Comparison of ENCODE assay signal across 15 mouse cellular contexts in genomic region chr2:113529244-113529643, GRCm38 (mm10).
"Had no signal": no experiment of that assay in that cellular context is flagged by ENCODE, and none has a peak within 500 bp of the region (broad histone marks: within the 10 kb centered on the region; RNA-seq: fewer than 3 reads in every experiment).

No protein-coding gene starts in this region.

- H3K9ac ChIP-seq: neural tube, embryonic 15.5 days; stomach, embryonic 15.5 days had no signal

- H3K27me3 ChIP-seq: neural tube, embryonic 15.5 days; stomach, embryonic 15.5 days had no signal

- H3K36me3 ChIP-seq: neural tube, embryonic 15.5 days; stomach, embryonic 15.5 days had no signal

- H3K9me3 ChIP-seq: neural tube, embryonic 15.5 days; stomach, embryonic 15.5 days had no signal

- DNase-seq: retina, postnatal 1 day; right cerebral cortex, adult 18-20 months; right cerebral cortex, postnatal 14 days; right cerebral cortex, postnatal 25 days; right cerebral cortex, postnatal 4 days; spleen, adult 18-20 months; thymus, adult 18-20 months; thymus, adult 2 months; thymus, postnatal 14 days; thymus, postnatal 25 days; thymus, postnatal 36 days; thymus, postnatal 4 days had no signal

- H3K27ac ChIP-seq: neural tube, embryonic 15.5 days; stomach, embryonic 15.5 days; stomach, postnatal 0 days had no signal

- H3K4me2 ChIP-seq: neural tube, embryonic 15.5 days; stomach, embryonic 15.5 days had no signal

- H3K4me1 ChIP-seq: neural tube, embryonic 15.5 days; stomach, embryonic 15.5 days had no signal

- H3K4me3 ChIP-seq: neural tube, embryonic 15.5 days; stomach, embryonic 15.5 days had no signal
